Mouse (Mus musculus) midbrain, postnatal 0 days (tissue): ENCODE data around the gene 1600002K03Rik. TPM values are rescaled to one million over a fixed set of nuclear protein-coding genes. Genes with fewer than 3 reads are reported as not detected.

Experiments used
- ATAC-seq: fragments of 200-750 bp; cut with Nextera tagmentation; 2 replicates; pipeline ENCODE4 v1.8.0; 2017; ENCODE audit warnings: moderate number of reproducible peaks, mild to moderate bottlenecking, moderate TSS enrichment, moderate library complexity; ENCODE audit not compliant: low FRiP score
- DNase-seq: peaks from one replicate; pipeline ENCODE4 v3.0.0-alpha.2; 2015; ENCODE audit warnings: low spot score
- H3K27ac ChIP-seq: fragments of 300-500 bp; sonication (generic); 2 replicates; pipeline ENCODE4 v1.5.1; 2014; ENCODE audit warnings: low read depth, mild to moderate bottlenecking, low read length, mixed read lengths
- H3K27me3 ChIP-seq: fragments of 300-500 bp; sonication (generic); 2 replicates; pipeline ENCODE4 v1.6.1; 2014; ENCODE audit warnings: low read length, control low read depth, mixed read lengths; ENCODE audit not compliant: insufficient read depth
- H3K36me3 ChIP-seq: fragments of 300-500 bp; sonication (generic); 2 replicates; pipeline ENCODE4 v1.6.1; 2014; ENCODE audit warnings: low read length, control low read depth, mixed read lengths; ENCODE audit not compliant: insufficient read depth
- H3K4me1 ChIP-seq: fragments of 300-500 bp; sonication (generic); 2 replicates; pipeline ENCODE4 v1.6.1; 2014; ENCODE audit warnings: mild to moderate bottlenecking, control low read depth, antibody characterized with exemption, low read length, mixed read lengths; ENCODE audit not compliant: insufficient read depth
- H3K4me2 ChIP-seq: fragments of 300-500 bp; sonication (generic); 2 replicates; pipeline ENCODE4 v1.6.1; 2014; ENCODE audit warnings: low read depth, mild to moderate bottlenecking, low read length, mixed read lengths; ENCODE audit not compliant: poor library complexity, severe bottlenecking
- H3K4me3 ChIP-seq: fragments of 300-500 bp; sonication (generic); 2 replicates; pipeline ENCODE4 v1.5.1; 2014; ENCODE audit warnings: low read depth, mild to moderate bottlenecking, low read length, moderate library complexity
- H3K9ac ChIP-seq: fragments of 300-500 bp; sonication (generic); replicated peaks from 2 replicates; pipeline ENCODE4 v1.6.1; 2014; ENCODE audit warnings: mild to moderate bottlenecking, low read length, moderate library complexity, mixed read lengths; ENCODE audit not compliant: poor library complexity, severe bottlenecking
- H3K9me3 ChIP-seq: fragments of 300-500 bp; sonication (generic); 2 replicates; pipeline ENCODE4 v1.6.1; 2016; ENCODE audit warnings: low read length, control low read depth
- CTCF ChIP-seq: IDR thresholded peaks from 2 replicates; pipeline ENCODE4 v1.5.1; 2016; ENCODE audit warnings: antibody characterized with exemption, mild to moderate bottlenecking
- WGBS: fragments of 180-500 bp; shearing (Covaris S2); extraction: QIAGEN DNeasy Blood & Tissue Kit; methylation state at CpG from one replicate; pipeline ENCODE4 v1.1.7; 2014; 5-methylcytosine and 5-hydroxymethylcytosine counted together
- polyA plus RNA-seq: library from polyadenylated mRNA; unstranded; fragments of >200 nt; fragmentation: Nextera tagmentation; extraction: Ambion mirVana; gene quantifications from 2 replicates; pipeline ENCODE4 v1.2.1, GENCODE M21; 2015
- total RNA-seq: library from RNA; depleted of rRNA; stranded (reverse); fragments of >200 nt; gene quantifications from 2 replicates; pipeline ENCODE4 v1.2.3, GENCODE M21; 2014; rRNA removed

Gene 1600002K03Rik
- total RNA-seq, result 2.3 and 2.8 TPM in 2 replicates
- polyA plus RNA-seq, result 4.1 and 5.3 TPM in 2 replicates

GRCm38 (mm10) chr10:80172527-80173292, at the start of gene 1600002K03Rik:
Gene 1600002K03Rik, plus strand, starts transcription at chr10:80172944.
- 10% methylated on average over 35 of the region's 35 CpGs for WGBS
- H3K36me3 ChIP-seq, result peaks cover 18% of the 10 kb centered on the region
- peak within 1 kb of the TSS; percentile 60 for H3K4me2 ChIP-seq
- peak within 1 kb of the TSS; percentile 56 for H3K9ac ChIP-seq
- no peak for TF ChIP-seq CTCF
- no peaks in the 10 kb centered on the region for H3K27me3 ChIP-seq
- peak within 1 kb of the TSS; percentile 83 for H3K27ac ChIP-seq
- H3K4me1 ChIP-seq, result peaks cover 7% of the 10 kb centered on the region; the same call in 1 of the 2 replicates
- no peaks in the 10 kb centered on the region for H3K9me3 ChIP-seq
- DNase-seq, result peak; percentile 95
- ATAC-seq, result peak; percentile 68; the same call in 1 of the 2 replicates
- peak within 1 kb of the TSS; percentile 41 for H3K4me3 ChIP-seq

- 96% methylated on average over 9 of the region's 9 CpGs for WGBS
- Histone ChIP-seq H3K4me3 (no peak overlapping the region), H3K36me3 (peaks cover 44% of the 10 kb centered on the region), H3K4me1 (no peaks in the 10 kb centered on the region), H3K4me2 (no peak overlapping the region), H3K9me3 (no peaks in the 10 kb centered on the region), H3K27ac (no peak overlapping the region), H3K27me3 (no peaks in the 10 kb centered on the region), H3K9ac (peak overlapping the region; percentile 39; the same call in 1 of the 2 replicates)
- DNase-seq (no peak), ATAC-seq (no peak)
- TF ChIP-seq CTCF, result no peak
Observed at GRCm38 (mm10) chr10:80123932-80124562, 48.7 kb upstream of the 1600002K03Rik start.

- Histone ChIP-seq H3K27me3 (no peaks in the 10 kb centered on the region), H3K27ac (no peak overlapping the region), H3K4me1 (0 out of 2 replicates have a peak, but pooled peaks cover 5% of the 10 kb centered on the region), H3K9me3 (no peaks in the 10 kb centered on the region), H3K4me2 (no peak overlapping the region), H3K36me3 (peaks cover 72% of the 10 kb centered on the region), H3K9ac (no peak overlapping the region), H3K4me3 (no peak overlapping the region)
- no peak for TF ChIP-seq CTCF
- ATAC-seq (no peak), DNase-seq (no peak)
- 98% methylated on average over 8 of the region's 8 CpGs for WGBS
Observed at GRCm38 (mm10) chr10:80127920-80128319, 44.8 kb upstream of the 1600002K03Rik start.

GRCm38 (mm10) chr10:80129846-80130245, 42.9 kb upstream of the 1600002K03Rik start:
- Histone ChIP-seq H3K4me1 (0 out of 2 replicates have a peak, but pooled peaks cover 5% of the 10 kb centered on the region), H3K4me2 (no peak overlapping the region), H3K27me3 (no peaks in the 10 kb centered on the region), H3K27ac (no peak overlapping the region), H3K9me3 (no peaks in the 10 kb centered on the region), H3K36me3 (peaks cover 88% of the 10 kb centered on the region), H3K4me3 (no peak overlapping the region), H3K9ac (no peak overlapping the region)
- DNase-seq, result no peak
- ATAC-seq, result no peak
- 90% methylated on average over 9 of the region's 9 CpGs for WGBS
- no peak for TF ChIP-seq CTCF

- peak overlapping the region; percentile 67; the same call in 1 of the 2 replicates for H3K27ac ChIP-seq
- H3K27me3 ChIP-seq, result no peaks in the 10 kb centered on the region
- H3K4me1 ChIP-seq, result 0 out of 2 replicates have a peak, but pooled peaks cover 5% of the 10 kb centered on the region
- ATAC-seq, result no peak; the same call in 1 of the 2 replicates
- DNase-seq, result no peak
- no peak for TF ChIP-seq CTCF
- 82% methylated on average over 18 of the region's 18 CpGs for WGBS
- no peak overlapping the region for H3K4me3 ChIP-seq
- H3K36me3 ChIP-seq, result peaks cover 88% of the 10 kb centered on the region
- no peaks in the 10 kb centered on the region for H3K9me3 ChIP-seq
- no peak overlapping the region for H3K4me2 ChIP-seq
- H3K9ac ChIP-seq, result no peak overlapping the region
Observed at GRCm38 (mm10) chr10:80130403-80131031, 42.2 kb upstream of the 1600002K03Rik start.
